Mouse (Mus musculus): ENCODE data around the gene Heatr9. TPM values are rescaled to one million over a fixed set of nuclear protein-coding genes. Genes with fewer than 3 reads are reported as not detected.

Gene Heatr9
- polyA plus RNA-seq, 1 experiment from 2014 or later, result not detected

DNA sequence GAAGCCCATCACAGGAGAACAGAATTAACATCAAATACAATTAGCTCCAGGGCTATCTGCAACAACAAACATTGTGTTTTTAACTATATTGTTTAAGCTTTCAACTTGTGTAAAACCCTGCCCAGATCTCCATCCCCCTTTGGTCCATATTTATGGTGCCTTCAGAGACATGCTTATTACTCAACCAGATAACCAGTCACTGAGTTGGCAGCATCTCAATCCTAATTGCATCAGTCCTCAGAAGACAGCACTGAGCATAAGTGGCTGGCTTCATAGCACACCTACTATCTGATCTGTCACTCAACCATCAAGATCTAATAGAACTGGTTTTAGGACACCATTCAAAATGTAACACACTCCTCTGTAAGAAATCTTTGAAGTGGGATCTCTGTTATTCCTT is 12.5 kb downstream of the Heatr9 start:
- Histone ChIP-seq H3K4me3 (ENCODE audit: low read depth, low read length) (no peak overlapping the region), H3K4me1 (ENCODE audit: control insufficient read depth, low read depth, low read length) (no peaks in the 10 kb centered on the region), H3K9ac (ENCODE audit: low read depth, low read length) (no peak overlapping the region), H3K36me3 (ENCODE audit: control insufficient read depth, insufficient read depth) (peaks cover 17% of the 10 kb centered on the region), H3K9me3 (replicated peaks; ENCODE audit: control insufficient read depth, low read length) (no peaks in the 10 kb centered on the region), H3K27ac (ENCODE audit: low read length) (no peak overlapping the region), H3K4me2 (ENCODE audit: low read depth, low read length) (no peak overlapping the region), H3K27me3 (ENCODE audit: control insufficient read depth, insufficient read depth, low read depth, low read length) (no peaks in the 10 kb centered on the region)
- no peak for ATAC-seq (ENCODE audit: low read depth)

DNA sequence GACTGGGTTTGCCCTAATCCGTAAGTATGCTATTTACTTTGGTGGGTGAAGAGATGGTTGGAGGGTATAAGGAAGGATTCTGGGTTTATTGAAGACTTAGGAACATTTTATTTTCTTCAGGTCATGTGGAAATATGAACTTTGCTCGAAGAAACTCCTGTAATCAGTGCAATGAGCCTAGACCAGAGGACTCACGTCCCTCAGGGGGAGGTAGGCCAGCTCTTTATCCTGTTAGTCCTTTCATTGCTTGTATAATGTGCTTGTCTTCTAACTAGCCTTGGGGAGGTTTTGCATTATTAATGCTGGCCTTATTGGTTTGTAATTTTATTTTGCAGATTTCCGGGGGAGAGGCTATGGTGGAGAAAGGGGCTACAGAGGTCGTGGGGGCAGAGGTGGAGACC is 17.7 kb downstream of the Heatr9 start:
- no peak overlapping the region for H3K27ac ChIP-seq (ENCODE audit: low read length)
- no peak overlapping the region for H3K4me3 ChIP-seq (ENCODE audit: low read depth, low read length)
- H3K4me1 ChIP-seq (ENCODE audit: control insufficient read depth, low read depth, low read length), result no peaks in the 10 kb centered on the region
- 89% methylated on average over 5 of the region's 5 CpGs for WGBS (ENCODE audit: insufficient replicate concordance)
- H3K27me3 ChIP-seq (ENCODE audit: control insufficient read depth, insufficient read depth, low read depth, low read length), result no peaks in the 10 kb centered on the region
- no peak overlapping the region for H3K4me2 ChIP-seq (ENCODE audit: low read depth, low read length)
- no peak for ATAC-seq (ENCODE audit: low read depth)
- H3K36me3 ChIP-seq (ENCODE audit: control insufficient read depth, insufficient read depth), result peaks cover 43% of the 10 kb centered on the region
- H3K9ac ChIP-seq (ENCODE audit: low read depth, low read length), result no peak overlapping the region
- H3K9me3 ChIP-seq (replicated peaks; ENCODE audit: control insufficient read depth, low read length), result no peaks in the 10 kb centered on the region

DNA sequence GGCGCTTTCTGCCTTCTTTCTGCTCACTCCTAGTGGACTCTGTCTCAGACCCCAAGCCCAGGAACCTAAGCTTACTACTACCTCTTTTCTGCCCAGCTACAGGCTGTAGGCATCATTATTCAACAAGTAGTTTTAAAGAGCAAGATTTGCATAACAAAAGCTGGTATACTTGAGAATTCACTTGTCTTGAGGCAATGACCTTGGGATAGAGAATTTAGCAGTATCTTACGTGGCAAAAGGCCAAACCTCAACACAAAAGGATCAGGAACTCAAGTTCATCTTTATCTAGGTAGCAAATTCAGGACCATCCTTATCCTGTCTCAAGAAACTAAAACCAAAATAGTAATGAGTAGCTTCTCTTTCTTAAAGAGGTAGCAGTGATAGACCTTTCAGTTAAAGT is 26.4 kb downstream of the Heatr9 start:
- H3K9ac ChIP-seq (ENCODE audit: low read depth, low read length), result no peak overlapping the region
- H3K9me3 ChIP-seq (replicated peaks; ENCODE audit: control insufficient read depth, low read length), result no peaks in the 10 kb centered on the region
- H3K4me1 ChIP-seq (ENCODE audit: control insufficient read depth, low read depth, low read length), result no peaks in the 10 kb centered on the region
- ATAC-seq (ENCODE audit: low read depth), result no peak
- H3K36me3 ChIP-seq (ENCODE audit: control insufficient read depth, insufficient read depth), result peaks cover 10% of the 10 kb centered on the region
- H3K4me3 ChIP-seq (ENCODE audit: low read depth, low read length), result no peak overlapping the region
- no peaks in the 10 kb centered on the region for H3K27me3 ChIP-seq (ENCODE audit: control insufficient read depth, insufficient read depth, low read depth, low read length)
- H3K4me2 ChIP-seq (ENCODE audit: low read depth, low read length), result no peak overlapping the region
- H3K27ac ChIP-seq (ENCODE audit: low read length), result no peak overlapping the region
- 87% methylated on average over 2 of the region's 2 CpGs for WGBS (ENCODE audit: insufficient replicate concordance)

DNA sequence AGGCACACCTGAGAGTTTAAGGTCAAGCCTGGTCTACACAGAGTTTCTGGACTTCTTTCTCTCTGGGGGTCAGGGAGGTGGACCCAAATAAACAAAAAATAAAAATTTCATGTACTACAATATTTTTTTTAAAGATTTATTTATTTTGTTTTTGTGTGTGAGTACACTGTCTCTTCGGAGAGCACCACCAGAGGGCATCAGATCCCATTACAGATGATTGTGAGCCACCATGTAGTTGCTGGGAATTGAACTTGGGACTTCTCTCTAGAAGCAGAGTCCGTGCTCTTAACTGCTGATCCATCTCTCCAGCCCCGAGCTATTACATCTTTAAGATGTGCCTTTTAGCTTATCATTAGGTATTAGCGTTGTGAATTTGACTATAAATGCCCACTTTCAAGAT is 30.5 kb downstream of the Heatr9 start:
- no peak for ATAC-seq (ENCODE audit: low read depth)
- no peak overlapping the region for H3K9ac ChIP-seq (ENCODE audit: low read depth, low read length)
- no peaks in the 10 kb centered on the region for H3K4me1 ChIP-seq (ENCODE audit: control insufficient read depth, low read depth, low read length)
- 64% methylated on average over 4 of the region's 4 CpGs for WGBS (ENCODE audit: insufficient replicate concordance)
- peaks cover 5% of the 10 kb centered on the region; the same call in 1 of the 2 replicates for H3K36me3 ChIP-seq (ENCODE audit: control insufficient read depth, insufficient read depth)
- H3K4me2 ChIP-seq (ENCODE audit: low read depth, low read length), result no peak overlapping the region
- no peaks in the 10 kb centered on the region for H3K9me3 ChIP-seq (replicated peaks; ENCODE audit: control insufficient read depth, low read length)
- H3K27me3 ChIP-seq (ENCODE audit: control insufficient read depth, insufficient read depth, low read depth, low read length), result no peaks in the 10 kb centered on the region
- H3K4me3 ChIP-seq (ENCODE audit: low read depth, low read length), result no peak overlapping the region
- no peak overlapping the region for H3K27ac ChIP-seq (ENCODE audit: low read length)

DNA sequence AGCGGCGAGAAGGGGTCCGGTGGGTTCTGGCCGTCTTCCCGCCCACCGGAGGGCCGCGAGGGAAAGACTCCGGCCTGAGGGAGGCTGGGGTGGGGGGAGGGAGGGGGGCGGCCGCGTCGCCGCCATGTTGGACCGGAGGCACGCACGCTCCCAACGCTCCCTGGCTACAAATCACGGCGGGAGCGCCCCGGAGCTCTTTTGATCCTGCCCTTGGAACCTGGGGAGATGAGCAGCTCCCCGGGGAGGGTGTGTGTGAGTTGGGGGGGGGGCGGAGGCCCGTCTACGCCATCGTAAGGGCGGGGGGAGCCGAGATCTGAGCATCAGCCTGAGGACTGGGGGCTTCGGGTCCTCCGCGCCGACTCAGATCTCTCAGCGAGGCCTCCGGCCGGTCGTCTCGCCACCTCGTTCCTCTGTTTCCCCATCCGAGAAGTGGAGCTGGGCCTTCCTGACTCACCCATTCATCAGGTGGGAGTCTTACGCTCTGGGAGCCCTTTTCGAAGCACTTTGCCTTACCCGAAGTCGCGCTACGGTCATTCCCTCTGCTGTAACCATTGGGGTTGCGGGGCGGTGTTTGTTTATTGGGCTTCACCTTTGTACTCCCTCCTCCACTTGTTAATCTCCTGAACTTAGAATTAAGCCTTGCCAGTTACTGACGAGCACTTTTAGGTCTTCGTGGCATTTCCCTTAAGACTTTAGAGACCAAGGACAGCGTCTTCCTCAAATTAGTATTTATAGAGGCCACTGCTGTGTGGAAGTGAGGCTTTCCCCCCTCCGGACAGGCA is 48.5 kb downstream of the Heatr9 start:
- H3K27ac ChIP-seq (ENCODE audit: low read length), result peak overlapping the region; percentile 91
- peaks cover 9% of the 10 kb centered on the region for H3K36me3 ChIP-seq (ENCODE audit: control insufficient read depth, insufficient read depth)
- peak overlapping the region; percentile 77 for H3K4me2 ChIP-seq (ENCODE audit: low read depth, low read length)
- H3K4me3 ChIP-seq (ENCODE audit: low read depth, low read length), result peak overlapping the region; percentile 84
- no peaks in the 10 kb centered on the region for H3K9me3 ChIP-seq (replicated peaks; ENCODE audit: control insufficient read depth, low read length)
- under 1% methylated on average over 44 of the region's 52 CpGs for WGBS (ENCODE audit: insufficient replicate concordance)
- peak overlapping the region; percentile 96 for H3K9ac ChIP-seq (ENCODE audit: low read depth, low read length)
- ATAC-seq (ENCODE audit: low read depth), result peak; percentile 47
- no peaks in the 10 kb centered on the region for H3K27me3 ChIP-seq (ENCODE audit: control insufficient read depth, insufficient read depth, low read depth, low read length)
- H3K4me1 ChIP-seq (ENCODE audit: control insufficient read depth, low read depth, low read length), result peaks cover 16% of the 10 kb centered on the region

DNA sequence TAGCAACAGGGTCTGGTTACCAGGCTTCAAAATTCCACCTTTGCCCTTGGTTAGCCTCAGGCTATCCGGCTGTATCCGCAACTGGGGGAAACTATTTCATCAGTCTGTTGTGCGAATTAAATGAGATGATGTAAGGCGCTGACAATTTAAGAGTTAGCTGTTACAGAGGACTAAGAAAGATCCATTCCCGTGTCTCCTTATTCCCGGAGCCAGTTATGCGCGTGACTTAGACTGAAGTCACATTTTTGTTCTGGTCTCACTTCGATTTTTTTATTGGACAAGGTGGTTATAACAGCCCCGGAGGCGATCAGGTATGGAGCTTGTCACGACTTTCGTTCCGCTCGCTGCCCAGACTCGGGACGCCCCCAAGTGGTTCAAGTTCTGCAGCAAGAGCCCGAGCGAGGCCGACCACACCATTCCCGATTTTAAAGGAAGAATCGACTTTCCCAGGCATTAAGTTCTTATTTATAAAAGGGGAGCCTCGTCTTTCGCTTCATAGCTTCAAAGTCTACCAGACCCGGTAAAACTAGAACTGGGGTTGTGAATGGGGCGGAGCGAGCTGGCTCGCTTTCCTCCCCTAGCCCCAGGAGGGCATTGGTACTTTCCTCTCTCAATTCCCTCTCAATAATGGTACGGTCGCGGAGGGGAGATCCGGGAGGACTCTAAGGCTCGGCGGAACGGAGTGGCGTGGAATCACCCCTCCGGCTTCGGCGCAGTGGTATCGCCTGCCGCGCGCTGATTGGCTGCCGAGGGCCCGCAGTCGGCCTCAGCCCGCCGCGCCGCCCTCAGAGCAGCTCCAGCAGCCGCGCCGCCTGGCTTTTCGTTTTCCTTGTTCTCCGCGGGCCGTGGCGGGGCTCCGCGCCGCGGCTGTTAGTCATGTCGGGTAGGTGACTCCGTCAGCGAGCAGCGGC is 49.4 kb downstream of the Heatr9 start, which contains the start of gene Taf15:
Taf15 (plus strand) TSS at position 763 of the 911 bp plus-strand sequence.
- Histone ChIP-seq H3K4me1 (ENCODE audit: control insufficient read depth, low read depth, low read length) (peaks cover 16% of the 10 kb centered on the region), H3K27me3 (ENCODE audit: control insufficient read depth, insufficient read depth, low read depth, low read length) (no peaks in the 10 kb centered on the region), H3K9me3 (replicated peaks; ENCODE audit: control insufficient read depth, low read length) (no peaks in the 10 kb centered on the region), H3K27ac (ENCODE audit: low read length) (peak within 1 kb of the TSS; percentile 91), H3K36me3 (ENCODE audit: control insufficient read depth, insufficient read depth) (peaks cover 7% of the 10 kb centered on the region), H3K4me3 (ENCODE audit: low read depth, low read length) (peak within 1 kb of the TSS; percentile 84), H3K4me2 (ENCODE audit: low read depth, low read length) (peak within 1 kb of the TSS; percentile 77), H3K9ac (ENCODE audit: low read depth, low read length) (peak within 1 kb of the TSS; percentile 96)
- WGBS (ENCODE audit: insufficient replicate concordance), result 1% methylated on average over 66 of the region's 66 CpGs
- peak; percentile 95 for ATAC-seq (ENCODE audit: low read depth)

DNA sequence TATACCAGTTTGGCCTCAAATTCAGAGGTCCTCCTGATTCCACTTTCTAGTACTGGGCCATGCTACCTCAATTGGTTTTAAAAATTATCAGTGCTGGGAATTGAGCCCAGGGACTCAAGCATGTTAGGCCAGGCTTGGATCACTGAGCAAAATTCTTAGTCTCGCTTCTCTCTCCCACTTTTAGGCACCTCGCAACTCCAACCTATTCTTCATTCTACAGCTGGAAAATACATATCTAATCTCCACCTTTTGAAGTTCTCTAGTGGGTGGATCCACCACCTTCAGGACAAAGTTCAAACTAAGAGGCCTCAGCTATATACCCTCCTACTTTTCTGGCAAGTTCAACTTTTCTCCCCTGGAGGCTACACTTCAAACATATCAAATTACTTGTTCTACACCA is 50.2 kb downstream of the Heatr9 start:
- H3K36me3 ChIP-seq (ENCODE audit: control insufficient read depth, insufficient read depth), result peaks cover 4% of the 10 kb centered on the region
- no peaks in the 10 kb centered on the region for H3K9me3 ChIP-seq (replicated peaks; ENCODE audit: control insufficient read depth, low read length)
- 86% methylated on average over 2 of the region's 2 CpGs for WGBS (ENCODE audit: insufficient replicate concordance)
- H3K4me2 ChIP-seq (ENCODE audit: low read depth, low read length), result peak overlapping the region; percentile 76
- ATAC-seq (ENCODE audit: low read depth), result no peak
- peaks cover 16% of the 10 kb centered on the region for H3K4me1 ChIP-seq (ENCODE audit: control insufficient read depth, low read depth, low read length)
- H3K27me3 ChIP-seq (ENCODE audit: control insufficient read depth, insufficient read depth, low read depth, low read length), result no peaks in the 10 kb centered on the region
- H3K4me3 ChIP-seq (ENCODE audit: low read depth, low read length), result peak overlapping the region; percentile 84
- peak overlapping the region; percentile 13 for H3K27ac ChIP-seq (ENCODE audit: low read length)
- H3K9ac ChIP-seq (ENCODE audit: low read depth, low read length), result peak overlapping the region; percentile 62

DNA sequence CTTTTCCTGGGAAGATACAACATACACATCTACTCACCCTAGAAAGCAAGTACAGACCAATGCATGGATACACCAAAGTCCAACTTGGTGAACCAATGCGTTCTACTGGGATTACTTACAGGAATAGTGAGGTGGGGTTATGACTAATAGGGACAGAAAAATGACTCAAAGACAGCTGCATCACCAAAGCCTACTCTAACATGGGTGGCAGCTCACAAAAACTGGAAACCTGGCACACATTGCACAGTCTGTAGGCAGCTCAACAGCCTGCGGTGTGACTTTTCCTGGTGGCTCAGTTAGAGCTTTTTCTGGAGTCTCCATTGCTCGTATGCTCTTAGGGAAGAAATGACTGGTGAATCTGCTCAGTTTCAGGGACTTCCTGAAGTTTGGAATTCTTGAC is 53.2 kb downstream of the Heatr9 start:
- Histone ChIP-seq H3K9ac (ENCODE audit: low read depth, low read length) (no peak overlapping the region), H3K4me3 (ENCODE audit: low read depth, low read length) (no peak overlapping the region), H3K4me1 (ENCODE audit: control insufficient read depth, low read depth, low read length) (peaks cover 8% of the 10 kb centered on the region), H3K9me3 (replicated peaks; ENCODE audit: control insufficient read depth, low read length) (no peaks in the 10 kb centered on the region), H3K36me3 (ENCODE audit: control insufficient read depth, insufficient read depth) (no peaks in the 10 kb centered on the region), H3K27ac (ENCODE audit: low read length) (no peak overlapping the region), H3K4me2 (ENCODE audit: low read depth, low read length) (no peak overlapping the region), H3K27me3 (ENCODE audit: control insufficient read depth, insufficient read depth, low read depth, low read length) (peaks cover 10% of the 10 kb centered on the region)
- 74% methylated on average over 3 of the region's 3 CpGs for WGBS (ENCODE audit: insufficient replicate concordance)
- ATAC-seq (ENCODE audit: low read depth), result no peak

All from liver, embryonic 16.5 days (tissue).